Mouse (Mus musculus): ENCODE data around the gene Fjx1. TPM values are rescaled to one million over a fixed set of nuclear protein-coding genes. Genes with fewer than 3 reads are reported as not detected.
A peak's percentile ranks its signal among the peaks of the same experiment; 100 is the strongest.

The Fjx1 gene
- total RNA-seq, 2 experiments from 2014 or later: 0.46 to 1.2 TPM

DNA sequence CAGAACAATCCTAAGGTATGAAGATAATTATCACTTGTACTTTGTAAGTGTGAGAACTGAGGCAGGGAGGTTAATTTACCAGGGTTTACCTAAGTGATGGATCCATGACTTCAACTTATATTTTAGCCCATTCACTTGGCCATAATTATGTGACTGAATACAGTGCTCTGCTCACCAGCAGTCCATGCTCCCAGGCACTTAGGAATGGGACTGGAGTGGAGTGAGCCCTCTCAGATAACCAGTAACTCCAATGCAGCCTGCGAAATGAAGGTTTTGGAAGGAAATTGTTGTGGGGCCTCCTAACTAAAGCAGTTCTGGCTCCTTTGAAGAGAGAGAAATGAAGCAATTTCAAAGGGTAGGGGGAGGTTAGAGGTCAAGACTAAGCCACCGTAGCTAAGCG is 25.9 kb downstream of the Fjx1 start:
- no peak for DNase-seq

DNA sequence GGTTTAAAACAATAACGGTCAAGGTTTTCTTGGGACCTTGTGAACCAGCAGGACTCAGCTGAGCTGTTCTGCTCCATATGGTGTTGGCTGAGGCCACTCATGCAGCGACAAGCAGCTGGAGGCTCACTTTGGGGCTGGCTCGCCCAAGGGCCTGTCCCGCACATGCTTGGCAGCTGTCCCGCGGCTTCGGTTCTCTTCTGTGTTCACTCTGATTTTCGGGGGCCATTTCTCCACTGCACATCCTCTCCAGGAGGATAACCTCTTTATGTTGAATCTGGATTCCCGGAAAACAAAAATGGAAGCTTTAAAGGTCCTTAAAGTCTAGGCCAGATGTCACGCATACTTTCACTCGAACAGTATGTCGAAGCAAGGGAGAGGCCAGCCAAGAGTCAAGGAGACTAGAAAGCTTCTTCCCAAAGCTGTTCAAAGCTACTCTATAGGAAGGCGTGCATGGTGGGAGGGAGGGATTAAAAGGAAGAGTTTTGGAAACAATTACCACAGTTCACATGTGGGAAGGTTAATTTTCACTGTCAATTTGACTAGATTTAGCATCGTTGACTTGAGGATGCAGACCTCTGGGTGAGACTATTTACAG is 36.1 kb downstream of the Fjx1 start:
- DNase-seq: no peak

DNA sequence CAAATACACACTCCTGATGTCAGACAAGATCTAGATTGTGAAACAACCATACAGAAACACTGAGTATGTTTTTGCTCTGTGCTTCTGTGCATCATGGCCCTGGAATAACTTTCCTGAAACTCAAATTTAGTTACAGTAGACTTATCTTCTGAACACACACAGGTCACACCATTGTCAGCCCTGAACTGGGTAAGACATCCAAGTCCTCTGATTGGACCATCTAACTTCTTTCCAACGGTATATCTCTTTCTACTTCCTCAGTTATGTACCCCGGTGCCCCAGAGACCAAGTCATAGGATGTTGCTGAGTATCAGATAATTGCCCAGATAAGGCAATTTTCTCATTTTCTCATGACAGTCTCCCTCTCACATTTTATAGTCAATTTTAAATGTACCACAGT is 39.6 kb downstream of the Fjx1 start:
- DNase-seq: no peak

DNA sequence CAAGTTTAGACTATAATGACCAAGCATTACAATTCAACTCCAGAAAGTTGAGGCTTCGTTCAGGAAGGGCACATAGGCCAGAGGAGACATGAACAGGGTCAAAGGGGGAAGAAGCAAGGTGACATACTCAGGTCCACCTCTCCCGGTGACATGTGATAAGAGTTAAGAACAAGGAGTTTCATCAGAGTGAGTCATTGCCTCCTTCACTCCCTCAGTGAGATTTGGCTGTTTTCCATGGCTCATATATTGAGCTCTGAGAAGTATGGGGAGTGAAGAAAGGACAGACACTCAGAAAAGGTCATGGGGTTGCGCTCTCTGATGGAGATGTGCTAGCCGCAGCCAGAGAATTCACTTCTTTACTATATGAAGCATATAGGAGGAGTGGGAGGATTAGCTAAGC is 41.7 kb downstream of the Fjx1 start:
- DNase-seq: no peak

DNA sequence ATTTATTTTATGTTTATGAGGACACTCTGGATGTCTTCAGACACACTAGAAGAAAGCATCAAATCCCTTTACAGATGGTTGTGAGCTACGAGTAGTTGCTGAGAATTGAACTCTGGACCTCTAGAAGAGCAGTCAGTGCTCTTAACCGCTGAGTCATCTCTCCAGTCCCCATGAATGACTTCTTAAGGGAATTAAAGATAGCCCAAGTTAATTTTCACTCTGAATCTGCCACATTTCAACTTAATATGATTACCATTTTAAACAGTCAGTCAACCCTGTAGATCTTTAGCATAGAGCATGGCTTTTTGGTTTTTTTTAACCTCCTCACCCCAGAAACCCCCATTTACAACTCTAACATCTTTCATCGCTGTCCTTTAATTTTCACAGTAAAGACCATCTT is 42.6 kb downstream of the Fjx1 start:
- no peak for DNase-seq

DNA sequence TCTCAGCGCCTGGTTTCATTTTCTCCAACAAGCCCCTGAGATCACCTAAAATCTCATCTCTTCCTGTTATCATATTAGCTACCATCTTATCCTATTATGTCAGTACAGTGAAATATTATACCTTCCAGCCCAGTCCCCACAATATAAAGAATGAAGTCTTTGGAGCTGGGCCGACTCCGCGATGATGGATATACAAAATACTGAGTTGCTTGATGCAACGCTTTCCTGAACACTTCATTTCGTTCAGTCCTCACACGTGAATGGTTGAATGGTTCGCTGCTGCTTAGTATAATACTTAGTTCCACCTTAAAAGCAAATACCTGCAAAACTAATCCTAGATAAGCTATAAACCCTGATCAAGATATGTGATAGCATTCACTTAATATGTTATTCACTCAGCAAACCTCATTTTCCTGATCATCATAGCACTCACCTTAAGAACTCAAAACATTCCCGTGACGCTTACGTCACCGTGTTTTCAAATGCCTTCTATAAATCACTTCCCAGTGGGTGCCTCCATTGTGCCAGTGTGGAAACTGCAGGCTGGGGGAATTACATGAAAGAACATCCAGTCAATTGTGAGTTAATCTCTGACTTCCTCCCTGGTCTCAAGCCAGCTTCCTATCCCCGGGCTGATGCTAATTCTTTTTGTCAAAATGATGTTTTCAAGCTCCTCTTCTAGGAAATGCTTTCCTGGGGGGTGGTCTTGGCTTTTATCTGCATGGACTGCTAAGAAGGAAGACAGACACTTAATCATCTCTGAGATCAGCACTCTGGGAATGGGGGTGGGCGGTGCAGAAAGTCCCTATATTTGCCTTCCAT is 44.7 kb downstream of the Fjx1 start, which contains the start of gene Trim44:
Gene Trim44, minus strand, starts transcription at position 466 of the 822 bp plus-strand sequence.
- no peak for DNase-seq

DNA sequence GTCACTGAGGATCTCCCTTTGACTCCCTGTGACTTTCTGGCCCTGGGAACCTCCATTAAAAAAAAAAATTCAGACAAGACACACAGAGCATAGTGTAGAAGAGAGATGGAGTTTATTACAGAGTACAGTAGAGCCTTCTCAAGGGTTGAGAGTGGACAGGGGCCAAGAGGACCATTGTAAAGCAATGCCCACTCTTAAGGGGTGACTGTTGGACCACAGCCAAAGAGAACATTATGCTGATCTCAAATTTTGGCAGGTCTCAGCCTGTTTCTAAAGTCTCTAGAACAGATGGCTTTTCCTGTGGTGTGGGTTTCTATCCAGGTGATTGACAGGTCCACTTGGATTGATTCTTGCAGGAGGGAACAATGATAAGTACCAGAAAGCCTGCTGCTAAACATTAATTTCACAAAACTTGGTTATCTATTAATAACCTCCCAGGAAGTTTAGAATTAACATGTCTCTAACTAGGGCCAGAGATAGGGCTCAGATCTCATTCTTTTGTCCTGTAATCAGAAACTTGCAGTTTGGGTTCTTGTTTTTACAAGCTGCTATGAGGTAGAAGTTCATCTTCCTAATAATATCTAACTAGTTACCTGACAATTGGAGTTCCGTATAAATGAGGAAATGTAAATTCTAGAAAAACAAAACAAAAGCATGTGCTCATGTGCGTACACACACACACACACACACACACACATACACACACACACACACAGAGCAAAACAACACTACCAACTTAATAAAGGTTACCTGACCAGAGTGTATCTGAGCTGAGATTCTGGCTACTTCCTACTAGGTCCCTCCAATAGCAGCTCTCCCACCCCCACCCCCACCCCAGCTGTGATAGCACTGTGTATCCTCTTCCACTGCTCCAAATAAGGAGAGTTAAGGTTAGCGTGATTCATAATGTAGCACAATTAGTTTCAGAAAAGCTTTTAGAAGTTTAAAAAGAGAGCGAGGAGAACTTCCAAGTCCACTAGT is 45.7 kb downstream of the Fjx1 start:
- no peak for DNase-seq

DNA sequence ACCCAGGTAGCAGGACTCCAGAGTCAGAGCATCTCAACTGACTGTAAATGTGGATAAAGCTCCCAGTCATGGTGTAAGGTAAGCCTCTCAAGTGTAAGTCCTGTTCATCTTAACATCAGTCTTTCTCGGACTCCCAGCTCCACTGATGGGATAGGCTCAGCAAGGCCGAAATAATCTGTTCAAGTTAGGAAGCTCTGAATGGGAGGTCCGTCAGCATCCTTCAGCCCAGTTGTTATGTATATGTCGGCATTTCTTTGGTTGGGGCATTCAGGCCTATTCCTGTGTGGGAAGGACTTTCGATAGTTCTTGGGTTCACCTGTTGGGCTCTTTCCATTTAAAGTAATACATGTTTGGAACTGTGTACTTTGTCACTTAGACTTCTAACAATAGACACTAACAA is 48.3 kb downstream of the Fjx1 start:
- no peak for DNase-seq

DNA sequence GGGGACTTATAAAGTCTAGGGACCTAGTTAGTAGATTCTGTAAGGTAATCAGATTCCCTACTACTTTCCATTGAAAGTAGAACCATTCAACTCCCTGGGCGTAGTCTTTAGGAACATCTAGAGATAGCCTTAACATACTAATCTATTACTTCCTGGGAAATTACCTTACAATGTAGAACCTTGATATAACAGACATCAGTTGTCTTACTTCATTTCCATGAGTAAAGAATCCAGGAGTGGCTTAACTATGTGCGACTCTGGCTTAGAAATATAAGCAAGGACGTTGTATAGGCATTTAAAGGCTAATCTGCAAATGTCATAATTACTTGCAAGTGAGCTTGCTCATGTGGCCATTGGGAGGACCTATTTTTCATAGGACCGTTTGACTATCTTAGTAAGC is 49.0 kb downstream of the Fjx1 start:
- DNase-seq: no peak

DNA sequence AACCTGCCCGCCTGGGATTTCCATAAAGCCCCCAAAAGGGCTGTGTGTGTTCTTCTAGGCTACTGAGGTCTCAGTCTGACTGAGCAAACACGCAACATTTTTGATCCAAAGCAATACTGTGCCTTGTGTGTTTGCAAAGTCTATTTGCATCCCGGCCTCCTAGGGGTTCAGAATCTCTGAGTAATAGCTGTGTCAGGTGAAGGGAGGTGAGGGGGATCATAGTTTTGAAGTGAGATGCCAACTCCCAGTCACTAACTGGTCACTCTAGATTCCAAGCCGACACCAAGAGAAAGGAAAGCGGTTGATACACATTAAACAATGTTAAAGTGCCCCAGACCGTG is 51.0 kb downstream of the Fjx1 start:
- no peak for DNase-seq

DNA sequence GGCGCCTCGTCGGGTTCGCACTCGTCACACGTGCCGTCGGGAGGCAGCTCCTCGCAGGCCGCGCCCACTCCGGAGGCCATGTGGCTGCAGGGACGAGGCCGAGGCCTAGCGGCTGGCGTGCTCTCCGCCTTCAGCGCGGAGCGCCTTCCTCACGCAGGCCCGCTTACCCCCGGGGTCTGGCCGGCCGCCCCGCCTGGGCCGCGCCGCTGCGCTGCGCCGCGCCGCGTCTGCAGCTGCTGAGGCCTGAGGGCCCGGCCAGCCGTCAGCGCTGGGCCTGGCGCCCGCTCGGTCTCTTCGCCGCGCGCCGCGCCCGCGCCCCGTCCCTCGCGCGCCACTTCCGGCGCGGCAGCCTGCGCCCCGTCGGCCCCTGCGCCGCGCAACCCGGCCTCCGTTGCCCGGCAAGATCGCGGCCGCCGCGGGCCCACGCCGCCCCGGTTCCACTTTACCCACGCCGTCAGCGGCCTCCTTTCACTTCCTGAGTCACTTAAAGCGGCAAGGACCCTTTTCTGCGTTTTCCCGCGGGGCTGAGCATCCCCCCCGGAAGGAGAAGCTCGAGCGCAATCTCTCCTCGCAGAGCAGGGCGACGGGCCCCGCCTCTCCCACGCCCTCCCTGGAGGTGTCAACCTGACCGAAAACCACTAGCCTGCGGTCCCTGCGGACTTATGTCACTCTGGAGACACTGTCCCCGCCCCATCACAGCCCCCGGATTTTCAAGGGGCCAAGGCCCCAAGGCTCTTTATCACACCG is 51.5 kb downstream of the Fjx1 start:
- DNase-seq: peak; percentile 90 to 92

DNA sequence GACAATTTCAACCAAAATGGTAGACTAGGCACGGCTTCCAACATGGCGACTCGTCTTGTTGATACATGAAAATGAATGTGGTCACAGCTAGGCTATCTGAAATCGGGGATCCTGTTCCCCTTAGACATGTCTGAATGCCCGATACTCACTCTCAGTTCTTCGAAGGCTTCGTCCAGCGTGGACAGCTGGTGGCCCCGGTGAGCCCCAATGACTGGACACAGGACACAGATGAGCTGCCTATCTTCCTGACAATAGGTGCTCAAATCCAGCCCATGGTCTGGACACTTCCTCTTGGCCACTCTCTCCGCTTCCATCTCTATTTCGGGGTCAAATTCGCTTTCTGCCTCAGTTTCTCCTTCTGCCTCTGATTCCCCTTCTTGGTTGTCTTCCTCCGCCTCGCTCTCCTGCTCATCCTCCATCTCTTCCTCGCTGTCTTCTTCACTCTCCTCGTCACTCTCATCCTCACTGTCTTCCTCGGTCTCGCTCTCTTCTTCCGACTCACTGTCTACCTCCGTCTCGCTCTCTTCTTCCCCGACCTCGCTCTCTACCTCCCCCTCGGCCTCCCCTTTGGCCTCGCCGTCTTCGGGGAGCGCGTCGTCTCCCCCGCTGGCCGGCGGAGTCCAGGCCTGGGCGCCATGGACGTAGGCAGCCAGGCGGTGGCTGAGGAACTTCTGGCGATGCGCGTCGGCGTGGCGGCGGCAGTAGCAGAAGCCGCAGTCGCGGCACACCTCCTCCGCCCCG is 52.3 kb downstream of the Fjx1 start:
- no peak for DNase-seq

Other genes starting within 250 kb of the Fjx1 start
- gene Trim44, start 44.7 kb downstream of the Fjx1 start, total RNA-seq (2021): 10 to 100 TPM; 65.2 to 66.6 TPM
- gene Pamr1, start 97.5 kb upstream of the Fjx1 start, total RNA-seq (2021): 1 to 10 TPM; 2.0 to 2.3 TPM
- under 1 TPM; 0.03 to 0.16 TPM for gene Slc1a2, start 206.2 kb upstream of the Fjx1 start, total RNA-seq (2021)

All from adrenal gland, postnatal 36 days (tissue).